Mouse (Mus musculus) forebrain, postnatal 0 days (tissue): ENCODE data around the gene Krt25. TPM values are rescaled to one million over a fixed set of nuclear protein-coding genes. Genes with fewer than 3 reads are reported as not detected.

Experiments
- ATAC-seq: fragments of 200-750 bp; cut with Nextera tagmentation; 2 replicates; pipeline ENCODE4 v1.8.0; 2017; ENCODE audit warnings: mild to moderate bottlenecking, moderate library complexity
- DNase-seq: peaks from one replicate; pipeline ENCODE4 v3.0.0-alpha.2; 2015
- H3K27ac ChIP-seq: fragments of 300-500 bp; sonication (generic); 2 replicates; pipeline ENCODE4 v1.5.1; 2014; ENCODE audit warnings: low read depth, mild to moderate bottlenecking, antibody characterized with exemption, low read length, moderate library complexity, mixed read lengths
- H3K27me3 ChIP-seq: fragments of 300-500 bp; sonication (generic); 2 replicates; pipeline ENCODE4 v1.6.1; 2014; ENCODE audit warnings: mild to moderate bottlenecking, low read length, mixed read lengths; ENCODE audit not compliant: insufficient read depth
- H3K36me3 ChIP-seq: fragments of 300-500 bp; sonication (generic); 2 replicates; pipeline ENCODE4 v1.6.1; 2014; ENCODE audit warnings: mild to moderate bottlenecking, moderate library complexity; ENCODE audit not compliant: insufficient read depth
- H3K4me1 ChIP-seq: fragments of 300-500 bp; sonication (generic); 2 replicates; pipeline ENCODE4 v1.6.1; 2014; ENCODE audit warnings: antibody characterized with exemption; ENCODE audit not compliant: insufficient read depth
- H3K4me2 ChIP-seq: fragments of 300-500 bp; sonication (generic); 2 replicates; pipeline ENCODE4 v1.6.1; 2014; ENCODE audit warnings: low read depth, mild to moderate bottlenecking, moderate library complexity
- H3K4me3 ChIP-seq: fragments of 300-500 bp; sonication (generic); 2 replicates; pipeline ENCODE4 v1.5.1; 2014; ENCODE audit warnings: low read depth, low read length, mixed read lengths
- H3K9ac ChIP-seq: fragments of 300-500 bp; sonication (generic); 2 replicates; pipeline ENCODE4 v1.6.1; 2014; ENCODE audit warnings: mild to moderate bottlenecking
- H3K9me3 ChIP-seq: fragments of 300-500 bp; sonication (generic); 2 replicates; pipeline ENCODE4 v1.6.1; 2016; ENCODE audit warnings: low read length
- CTCF ChIP-seq: sonication (generic); IDR thresholded peaks from 2 replicates; pipeline ENCODE4 v1.5.1; 2016; ENCODE audit warnings: antibody characterized with exemption, control low read depth, low read depth
- WGBS: fragments of 180-500 bp; shearing (Covaris S2); extraction: QIAGEN DNeasy Blood & Tissue Kit; methylation state at CpG from one replicate; pipeline ENCODE4 v1.1.7; 2014; 5-methylcytosine and 5-hydroxymethylcytosine counted together
- polyA plus RNA-seq: library from polyadenylated mRNA; unstranded; fragments of >200 nt; fragmentation: Nextera tagmentation; extraction: Ambion mirVana; gene quantifications from 2 replicates; pipeline ENCODE4 v1.2.1, GENCODE M21; 2015
- total RNA-seq: library from RNA; depleted of rRNA; stranded (reverse); fragments of >200 nt; gene quantifications from 2 replicates; pipeline ENCODE4 v1.2.3, GENCODE M21; 2014

The Krt25 gene
- total and polyA plus RNA-seq, 2 experiments from 2014 or later: 0.24 TPM; not detected in 1

- ATAC-seq: no peak
- Histone ChIP-seq H3K9ac (no peak overlapping the region), H3K9me3 (no peaks in the 10 kb centered on the region), H3K27ac (no peak overlapping the region), H3K27me3 (no peaks in the 10 kb centered on the region), H3K4me3 (no peak overlapping the region), H3K36me3 (no peaks in the 10 kb centered on the region), H3K4me2 (no peak overlapping the region), H3K4me1 (no peaks in the 10 kb centered on the region)
- WGBS: 90% methylated on average over 2 of the region's 2 CpGs
- TF ChIP-seq CTCF: no peak
- no peak for DNase-seq
Observed at GRCm38 (mm10) chr11:99314594-99314993, 8.2 kb downstream of the Krt25 start.

- no peak overlapping the region for H3K4me2 ChIP-seq
- no peaks in the 10 kb centered on the region for H3K27me3 ChIP-seq
- WGBS: 92% methylated on average over 1 of the region's 1 CpGs
- no peaks in the 10 kb centered on the region for H3K9me3 ChIP-seq
- no peaks in the 10 kb centered on the region for H3K4me1 ChIP-seq
- no peaks in the 10 kb centered on the region for H3K36me3 ChIP-seq
- peak; percentile 63 for DNase-seq
- H3K27ac ChIP-seq: no peak overlapping the region
- no peak for ATAC-seq
- H3K9ac ChIP-seq: no peak overlapping the region
- H3K4me3 ChIP-seq: no peak overlapping the region
- peak; percentile 61 for TF ChIP-seq CTCF
Observed at GRCm38 (mm10) chr11:99310882-99311281, 11.9 kb downstream of the Krt25 start.

DNA sequence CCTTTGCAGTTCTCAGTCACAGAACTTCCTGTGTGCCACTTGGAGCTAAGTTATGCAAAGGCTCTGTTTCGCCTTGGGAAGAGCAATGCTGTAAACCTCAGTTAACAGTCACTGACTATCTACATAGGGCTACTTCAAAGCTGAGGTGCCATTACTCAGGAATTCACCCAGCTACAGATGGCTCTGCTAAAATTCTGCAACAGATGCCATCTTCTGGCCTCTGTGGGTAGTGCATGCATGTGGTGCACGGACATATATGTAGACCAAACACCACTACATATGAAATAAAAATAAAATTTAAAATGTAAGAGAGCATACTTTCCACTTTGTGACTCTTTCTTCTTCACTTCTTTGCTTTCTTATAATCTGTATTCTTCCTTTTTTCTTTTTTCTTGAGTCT, 15.2 kb downstream of the Krt25 start:
- no peaks in the 10 kb centered on the region for H3K27me3 ChIP-seq
- no peak overlapping the region for H3K4me2 ChIP-seq
- no peaks in the 10 kb centered on the region for H3K36me3 ChIP-seq
- H3K4me1 ChIP-seq: no peaks in the 10 kb centered on the region
- H3K9me3 ChIP-seq: no peaks in the 10 kb centered on the region
- no peak overlapping the region for H3K4me3 ChIP-seq
- H3K9ac ChIP-seq: no peak overlapping the region
- no peak overlapping the region for H3K27ac ChIP-seq
- 37% methylated on average over 2 of the region's 2 CpGs for WGBS
- DNase-seq: peak; percentile 78
- peak; percentile 56 for ATAC-seq
- peak; percentile 75 for TF ChIP-seq CTCF

- peak; percentile 33 for DNase-seq
- no peaks in the 10 kb centered on the region for H3K36me3 ChIP-seq
- H3K9ac ChIP-seq: no peak overlapping the region
- no peak overlapping the region for H3K4me3 ChIP-seq
- ATAC-seq: peak; percentile 61; the same call in 1 of the 2 replicates
- peak; percentile 60 for TF ChIP-seq CTCF
- no peaks in the 10 kb centered on the region for H3K4me1 ChIP-seq
- H3K27me3 ChIP-seq: no peaks in the 10 kb centered on the region
- H3K9me3 ChIP-seq: no peaks in the 10 kb centered on the region
- no peak overlapping the region for H3K27ac ChIP-seq
- 58% methylated on average over 5 of the region's 5 CpGs for WGBS
- no peak overlapping the region for H3K4me2 ChIP-seq
Observed at GRCm38 (mm10) chr11:99295039-99295438, 27.7 kb downstream of the Krt25 start.

DNA sequence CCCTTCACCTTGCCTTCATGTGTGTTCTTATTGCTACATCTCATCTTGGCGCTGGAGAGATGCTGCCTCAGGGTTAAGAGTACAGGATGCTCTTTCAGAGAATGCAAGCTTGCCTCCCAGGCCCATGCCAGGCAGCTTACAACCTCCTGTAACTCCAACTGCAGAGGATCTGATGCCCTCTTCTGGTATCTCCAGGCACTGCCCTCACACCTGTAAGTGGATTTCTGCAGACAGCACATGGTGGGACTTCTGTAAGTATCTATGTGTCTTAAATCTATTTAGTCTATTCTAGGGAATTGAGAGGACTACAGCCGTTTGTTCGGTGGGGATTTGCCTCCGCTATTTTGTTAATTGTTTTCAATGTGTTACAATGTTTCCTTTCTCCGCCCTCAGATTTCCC, 29.9 kb downstream of the Krt25 start:
- no peaks in the 10 kb centered on the region for H3K27me3 ChIP-seq
- no peak overlapping the region for H3K4me2 ChIP-seq
- no peaks in the 10 kb centered on the region for H3K36me3 ChIP-seq
- TF ChIP-seq CTCF: peak; percentile 73
- no peaks in the 10 kb centered on the region for H3K9me3 ChIP-seq
- peak; percentile 51 for DNase-seq
- ATAC-seq: no peak
- H3K4me3 ChIP-seq: no peak overlapping the region
- H3K4me1 ChIP-seq: no peaks in the 10 kb centered on the region
- H3K27ac ChIP-seq: no peak overlapping the region
- WGBS: 60% methylated on average over 5 of the region's 5 CpGs
- no peak overlapping the region for H3K9ac ChIP-seq

GRCm38 (mm10) chr11:99284833-99285312, 37.9 kb downstream of the Krt25 start, which contains the start of gene Krt24:
Krt24 (minus strand) TSS chr11:99285262.
- no peak for TF ChIP-seq CTCF
- 57% methylated on average over 11 of the region's 11 CpGs for WGBS
- no peaks in the 10 kb centered on the region for H3K36me3 ChIP-seq

GRCm38 (mm10) chr11:99284011-99284410, 38.7 kb downstream of the Krt25 start:
- DNase-seq (no peak), ATAC-seq (no peak)
- Histone ChIP-seq H3K4me1 (no peaks in the 10 kb centered on the region), H3K27me3 (no peaks in the 10 kb centered on the region), H3K4me3 (no peak overlapping the region), H3K36me3 (no peaks in the 10 kb centered on the region), H3K4me2 (no peak overlapping the region), H3K27ac (no peak overlapping the region), H3K9ac (no peak overlapping the region), H3K9me3 (no peaks in the 10 kb centered on the region)
- no peak for TF ChIP-seq CTCF
- 52% methylated on average over 5 of the region's 5 CpGs for WGBS

More at GRCm38 (mm10) chr11:99284833-99285312, 37.9 kb downstream of the Krt25 start, which contains the start of gene Krt24:
- H3K4me1 ChIP-seq: no peaks in the 10 kb centered on the region
- no peaks in the 10 kb centered on the region for H3K27me3 ChIP-seq
- H3K27ac ChIP-seq: no peak within 1 kb of the TSS
- H3K4me2 ChIP-seq: no peak within 1 kb of the TSS
- no peak within 1 kb of the TSS for H3K9ac ChIP-seq
- no peaks in the 10 kb centered on the region for H3K9me3 ChIP-seq
- no peak for DNase-seq
- no peak for ATAC-seq
- no peak within 1 kb of the TSS for H3K4me3 ChIP-seq
